Mouse (Mus musculus) CD4-positive helper T cell, adult 2 months (primary cell): ENCODE measurements around the gene Rpl37.

Experiments used
- DNase-seq: peaks from one replicate; pipeline ENCODE4 v3.0.0-alpha.2; 2012; ENCODE audit warnings: low read depth, missing footprints, low spot score

Gene Rpl37

DNA sequence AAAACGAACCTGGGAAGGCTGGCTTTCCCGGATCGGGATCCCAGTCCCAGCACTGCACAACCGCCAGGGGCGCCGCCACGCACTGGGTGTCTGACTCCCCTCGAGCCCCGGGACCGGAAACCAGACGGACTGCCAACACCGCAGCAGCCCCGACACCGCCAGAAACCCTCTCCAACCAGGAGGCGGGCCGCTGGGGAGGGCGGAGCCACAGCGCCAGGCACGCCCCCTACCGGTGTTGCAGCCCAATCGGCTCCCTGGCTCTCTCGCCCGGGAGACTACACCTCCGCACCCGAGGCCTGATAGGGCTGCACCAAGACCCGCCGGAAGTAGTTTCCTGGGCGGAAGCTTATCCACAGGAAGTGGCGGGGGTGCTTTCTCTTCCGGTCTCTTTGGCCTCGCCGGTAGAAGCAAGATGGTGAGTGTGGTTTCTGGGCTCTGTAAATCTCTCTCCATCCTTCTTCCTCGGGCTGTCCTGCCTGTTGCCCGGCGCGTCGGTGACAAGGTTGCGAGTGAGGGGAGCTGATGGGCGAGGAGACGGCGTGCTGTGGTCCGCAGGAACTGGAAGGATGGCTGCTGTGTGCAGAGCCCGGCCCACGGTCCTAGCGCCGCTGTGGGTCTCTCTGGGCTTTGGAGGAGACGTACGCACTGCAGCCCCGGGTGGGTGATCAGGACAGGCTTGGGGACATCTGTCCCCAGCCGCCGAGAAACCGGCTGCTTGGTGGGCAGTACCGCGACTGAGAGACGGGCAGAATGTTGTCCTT, at the start of gene Rpl37:
Gene Rpl37 (plus strand): TSS at position 376 of the 761 bp plus-strand sequence.
- DNase-seq = peak; percentile 98

DNA sequence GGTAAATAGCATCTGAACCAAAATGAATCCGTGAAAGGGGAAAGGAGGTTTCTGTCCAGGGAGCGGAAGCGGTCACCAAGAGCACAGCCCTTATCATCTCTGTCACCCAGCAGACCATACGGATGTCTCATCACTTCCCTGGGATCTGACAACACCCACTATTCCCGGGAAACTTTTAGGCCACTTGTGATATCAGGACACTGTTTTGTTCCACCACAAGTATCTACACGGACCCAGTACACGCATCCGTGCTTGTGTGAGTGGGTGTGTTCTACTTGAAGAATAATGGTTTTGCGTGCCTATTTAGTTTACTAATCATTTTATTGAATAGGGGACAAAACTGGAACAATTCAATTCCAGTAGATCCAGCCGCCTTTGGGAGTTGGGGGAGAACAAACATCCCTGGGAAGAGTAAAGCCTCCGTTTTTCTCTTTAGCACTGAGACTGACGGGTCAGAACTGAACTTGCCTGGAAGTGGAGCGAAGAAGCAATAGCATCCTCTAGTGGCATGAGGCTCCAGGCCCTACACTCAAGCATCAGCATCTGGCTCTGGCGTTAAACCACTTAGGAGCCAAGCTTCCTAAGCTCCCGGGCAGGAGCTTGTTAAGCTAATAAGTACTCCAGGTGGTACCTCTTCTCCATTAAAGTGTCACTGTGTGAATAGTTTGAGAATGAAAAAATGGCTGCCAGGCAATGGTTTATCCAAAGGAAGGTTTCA, 47.5 kb upstream of the Rpl37 start:
- no peak for DNase-seq

DNA sequence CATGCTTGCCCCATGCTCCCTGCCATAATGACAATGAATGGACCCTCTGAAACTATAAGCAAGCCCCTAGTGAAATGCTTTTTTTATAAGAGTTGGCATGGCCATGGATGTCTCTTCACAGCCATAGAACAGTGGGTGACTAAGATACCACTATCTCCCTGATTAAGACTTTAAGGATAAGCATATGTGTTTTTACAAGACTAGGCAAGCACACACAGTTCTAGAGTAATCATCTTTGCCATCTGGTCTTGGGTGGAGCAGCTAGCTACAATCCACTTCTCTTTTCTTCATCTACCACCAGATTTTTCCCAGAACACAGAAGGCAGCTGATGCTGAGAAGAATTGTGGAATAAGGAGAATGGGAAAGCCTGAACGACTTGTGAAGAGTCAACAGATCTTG, 35.2 kb upstream of the Rpl37 start:
- DNase-seq = no peak

- DNase-seq = peak; percentile 32
Observed at GRCm38 (mm10) chr15:5086162-5086561, 30.3 kb upstream of the Rpl37 start.

GRCm38 (mm10) chr15:5088850-5089608, 27.4 kb upstream of the Rpl37 start:
- DNase-seq = no peak

DNA sequence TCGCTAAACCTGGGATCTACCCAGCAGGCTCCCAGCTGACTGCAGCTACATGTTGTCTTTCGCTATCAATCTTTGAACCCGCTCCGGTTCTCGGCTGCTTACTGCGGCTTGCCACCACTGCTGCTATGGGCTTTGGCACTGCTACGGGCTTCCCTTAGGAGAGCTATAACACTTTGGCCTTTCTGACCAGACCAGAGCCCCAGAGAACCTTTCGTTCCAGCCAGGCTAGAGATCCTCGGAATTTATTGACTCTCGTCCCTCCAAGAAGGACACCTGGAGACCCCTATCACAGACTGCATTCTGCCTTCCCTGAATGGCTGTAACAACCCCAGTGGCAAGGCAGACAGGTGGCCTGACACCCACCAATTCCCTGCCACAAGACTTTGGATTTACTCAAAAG, 26.3 kb upstream of the Rpl37 start:
- no peak for DNase-seq

GRCm38 (mm10) chr15:5095534-5096301, 20.7 kb upstream of the Rpl37 start:
- DNase-seq = no peak

DNA sequence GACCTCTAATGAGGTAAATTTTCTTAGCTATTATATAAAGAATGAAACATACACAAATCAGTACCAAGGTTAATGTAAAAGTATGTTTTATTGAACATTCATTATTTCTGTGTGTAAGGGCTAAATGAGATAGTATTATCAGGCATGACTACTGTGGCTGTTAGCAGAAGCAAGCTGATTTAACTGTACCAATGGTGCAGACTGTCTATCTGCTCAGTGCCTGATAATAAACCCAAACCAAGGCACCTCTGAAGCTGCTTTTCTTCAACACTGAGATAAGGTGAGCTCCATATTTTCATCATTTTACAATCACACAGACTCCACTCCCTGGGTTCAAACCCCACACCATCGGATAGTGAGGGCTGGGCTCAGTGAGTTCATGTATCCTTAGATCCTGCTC, 19.1 kb upstream of the Rpl37 start:
- no peak for DNase-seq

- no peak for DNase-seq
Observed at GRCm38 (mm10) chr15:5102312-5102711, 14.1 kb upstream of the Rpl37 start.

DNA sequence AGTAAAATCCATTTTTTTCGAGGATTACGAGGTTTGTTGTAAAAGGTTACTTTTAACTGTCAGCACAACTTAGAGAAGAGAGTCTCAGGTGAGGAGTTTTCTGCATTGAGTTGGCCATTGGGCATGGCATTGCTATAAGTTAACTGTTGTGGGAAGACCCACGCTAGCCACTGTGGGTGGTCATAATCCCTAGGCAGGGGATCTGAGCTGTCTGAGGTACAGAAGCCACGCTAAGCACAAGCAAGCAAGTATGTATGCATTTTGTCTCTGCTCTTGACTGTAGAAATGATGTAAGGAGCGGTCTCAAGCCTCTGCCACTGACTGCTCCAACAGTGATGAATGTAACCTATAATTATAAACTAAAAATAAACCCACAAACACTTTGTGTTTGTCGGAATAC, 10.6 kb upstream of the Rpl37 start:
- no peak for DNase-seq

DNA sequence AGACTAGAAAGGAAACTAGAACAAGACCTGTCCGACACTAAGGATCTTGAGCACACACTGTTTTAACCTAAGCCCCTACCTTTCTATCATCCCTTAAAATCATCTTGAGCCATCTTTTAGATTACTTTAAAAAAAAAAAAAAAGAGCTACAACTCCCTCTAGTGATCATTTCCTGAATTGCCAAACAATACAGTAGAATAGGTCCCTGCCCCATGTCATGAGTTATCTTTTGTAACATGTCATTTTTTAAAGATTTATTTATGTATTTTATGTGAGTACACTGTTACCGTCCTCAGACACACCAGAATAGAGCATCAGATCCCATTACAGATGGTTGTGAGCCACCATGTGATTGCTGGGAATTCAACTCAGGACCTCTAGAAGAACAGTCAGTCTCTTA, 10.2 kb upstream of the Rpl37 start:
- peak; percentile 61 for DNase-seq

GRCm38 (mm10) chr15:5107686-5108654, 8.5 kb upstream of the Rpl37 start, which contains the start of gene Card6:
Card6 (minus strand) TSS chr15:5108539.
- DNase-seq = peak; percentile 89

GRCm38 (mm10) chr15:5108655-5109040, 7.8 kb upstream of the Rpl37 start:
- DNase-seq = no peak

GRCm38 (mm10) chr15:5112651-5113050, 3.8 kb upstream of the Rpl37 start:
- DNase-seq = no peak

DNA sequence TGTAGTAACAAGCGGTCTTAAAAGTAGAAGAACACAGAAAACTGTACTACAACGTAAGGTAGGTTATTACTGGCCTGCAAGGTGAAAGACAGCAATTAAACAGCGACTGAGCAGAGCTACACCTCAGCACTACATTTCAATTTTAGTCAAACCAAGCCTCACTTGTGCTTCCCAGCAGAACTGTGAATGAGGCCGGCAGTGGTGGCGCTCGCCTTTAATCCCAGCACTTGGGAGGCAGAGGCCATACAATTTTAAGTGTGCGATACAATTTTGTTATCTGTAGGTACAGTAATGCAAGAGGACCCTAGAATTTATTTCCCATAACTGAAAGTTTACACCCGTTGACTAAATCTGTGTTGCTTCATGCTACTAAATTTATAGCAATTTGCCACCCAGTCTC, 1.3 kb upstream of the Rpl37 start:
- DNase-seq = no peak

- DNase-seq = peak; percentile 57
Observed at GRCm38 (mm10) chr15:5117031-5117601, 671 bp downstream of the Rpl37 start.

GRCm38 (mm10) chr15:5118626-5119025, 2.2 kb downstream of the Rpl37 start:
- no peak for DNase-seq

DNA sequence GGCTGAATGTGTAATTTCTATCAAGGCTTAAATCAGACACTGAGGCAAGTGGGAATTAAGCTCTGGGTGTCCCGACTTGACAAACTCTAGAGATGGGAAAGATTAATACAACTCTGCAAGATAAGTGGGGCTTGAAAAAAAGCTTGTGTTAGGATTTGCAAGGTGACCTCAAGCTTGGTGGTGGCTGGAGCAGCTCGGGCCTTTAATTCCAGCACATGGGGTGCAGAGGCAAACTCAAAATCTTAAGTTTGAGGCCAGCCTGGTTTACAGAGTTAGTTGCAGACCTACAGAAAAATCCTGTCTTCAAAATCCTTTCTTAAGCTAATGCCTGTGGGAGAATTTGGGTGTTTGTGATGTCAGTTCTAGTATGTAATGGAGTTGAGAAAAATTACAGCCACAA, 2.7 kb downstream of the Rpl37 start:
- no peak for DNase-seq

DNA sequence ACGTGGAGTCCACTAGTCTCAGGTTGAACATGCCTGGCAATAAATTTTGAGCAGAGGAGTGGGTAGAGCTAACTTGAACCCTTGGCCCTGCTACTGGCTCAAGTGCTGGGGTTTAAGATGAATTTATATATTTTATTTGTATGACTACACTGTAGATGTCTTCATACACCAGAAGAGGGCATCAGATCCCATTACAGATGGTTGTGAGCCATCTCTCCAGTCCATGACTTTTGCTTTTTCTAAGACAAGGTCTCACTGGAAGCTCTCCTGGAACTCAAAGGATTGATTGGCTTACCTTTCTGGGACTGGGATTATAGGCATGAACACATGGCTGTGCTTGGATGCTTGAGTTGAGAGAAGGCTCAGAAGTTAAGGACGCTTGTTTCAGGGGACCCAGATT, 3.3 kb downstream of the Rpl37 start:
- no peak for DNase-seq
